Mouse (Mus musculus) urinary bladder, adult 2 months (tissue): ENCODE data around the gene Mpdz. TPM values are rescaled to one million over a fixed set of nuclear protein-coding genes. Genes with fewer than 3 reads are reported as not detected.

Experiments used
- DNase-seq: peaks from one replicate; pipeline ENCODE4 v3.0.0; 2022; ENCODE audit warnings: low spot score
- polyA plus RNA-seq: library from polyadenylated mRNA; depleted of rRNA; stranded (reverse); fragments of >200 nt; gene quantifications from 2 replicates; pipeline ENCODE4 v1.2.3, GENCODE M21; 2012

The Mpdz gene
- polyA plus RNA-seq, 1 experiment, result 40.4 TPM

- no peak for DNase-seq
Measured at GRCm38 (mm10) chr4:81283081-81283480, 159.5 kb downstream of the Mpdz start.

GRCm38 (mm10) chr4:81280098-81280497 lies 162.5 kb downstream of the Mpdz start:
- no peak for DNase-seq

- DNase-seq, result no peak
Measured at GRCm38 (mm10) chr4:81279451-81279850, 163.2 kb downstream of the Mpdz start.

GRCm38 (mm10) chr4:81275957-81276715 lies 166.5 kb downstream of the Mpdz start:
- no peak for DNase-seq

- no peak for DNase-seq
Measured at GRCm38 (mm10) chr4:81273067-81273466, 169.5 kb downstream of the Mpdz start.

- no peak for DNase-seq
Measured at GRCm38 (mm10) chr4:81252859-81253780, 189.5 kb downstream of the Mpdz start.

GRCm38 (mm10) chr4:81252334-81252733 lies 190.3 kb downstream of the Mpdz start:
- no peak for DNase-seq

GRCm38 (mm10) chr4:81251934-81252333 lies 190.7 kb downstream of the Mpdz start:
- peak; percentile 29 for DNase-seq

GRCm38 (mm10) chr4:81249245-81249644 lies 193.4 kb downstream of the Mpdz start:
- DNase-seq, result no peak

- no peak for DNase-seq
Measured at GRCm38 (mm10) chr4:81236227-81236626, 206.4 kb downstream of the Mpdz start.
